Mouse (Mus musculus) testis, adult 2 months (tissue): Measurements from ENCODE around the gene Commd7.

ENCODE experiments used
- CTCF ChIP-seq: fragments of 200-500 bp; IDR thresholded peaks from 2 replicates; pipeline ENCODE4 v1.5.1; 2012; ENCODE audit warnings: low read depth, mild to moderate bottlenecking, inconsistent platforms, low read length, moderate library complexity; ENCODE audit not compliant: control insufficient read depth, insufficient read depth, insufficient replicate concordance
- POLR2A ChIP-seq: fragments of 200-500 bp; IDR thresholded peaks from 2 replicates; pipeline ENCODE4 v1.6.1; 2012; ENCODE audit warnings: low read depth, mild to moderate bottlenecking, inconsistent platforms, low read length, moderate library complexity; ENCODE audit not compliant: control insufficient read depth

- TF ChIP-seq POLR2A = peak; percentile 62
- no peak for TF ChIP-seq CTCF
Measured at GRCm38 (mm10) chr2:153631976-153632870, at the start of gene Commd7.
